Mouse (Mus musculus): ENCODE data around the gene Ankrd34a. TPM values are rescaled to one million over a fixed set of nuclear protein-coding genes. Genes with fewer than 3 reads are reported as not detected.
"Not testable (repeated sequence)": the region's sequence is repeated elsewhere in the genome, so short reads cannot be mapped to it uniquely, and the experiment has no call there.

The Ankrd34a gene
- polyA plus RNA-seq, 1 experiment = 3.7 TPM

- Histone ChIP-seq H3K36me3 (ENCODE audit: control insufficient read depth, insufficient read depth) (peaks cover 10% of the 10 kb centered on the region), H3K79me2 (ENCODE audit: control insufficient read depth, insufficient read depth) (peaks cover 55% of the 10 kb centered on the region), H3ac (ENCODE audit: control insufficient read depth, insufficient read length, low read depth) (no peak overlapping the region), H3K4me3 (ENCODE audit: insufficient read depth, poor library complexity, severe bottlenecking) (no peak overlapping the region), H3K27me3 (ENCODE audit: control insufficient read depth, insufficient read depth, insufficient read length) (no peaks in the 10 kb centered on the region), H3K79me3 (ENCODE audit: low read depth) (peaks cover 25% of the 10 kb centered on the region)
- TF ChIP-seq CTCF (IDR thresholded peaks at IDR 0.05; ENCODE audit: control insufficient read depth, insufficient read depth, insufficient read length) = no peak
These were observed 6.9 kb downstream of the Ankrd34a start for GRCm38 (mm10) chr3:96603311-96603710.

- not testable (repeated sequence) for H3K4me3 ChIP-seq (ENCODE audit: insufficient read depth, poor library complexity, severe bottlenecking); H3K36me3 ChIP-seq (ENCODE audit: control insufficient read depth, insufficient read depth); H3K27me3 ChIP-seq (ENCODE audit: control insufficient read depth, insufficient read depth, insufficient read length); H3ac ChIP-seq (ENCODE audit: control insufficient read depth, insufficient read length, low read depth)
- Histone ChIP-seq H3K79me2 (ENCODE audit: control insufficient read depth, insufficient read depth) (peaks cover 59% of the 10 kb centered on the region), H3K79me3 (ENCODE audit: low read depth) (peaks cover 25% of the 10 kb centered on the region)
These were observed 9.6 kb downstream of the Ankrd34a start for GRCm38 (mm10) chr3:96606007-96606406.

- Histone ChIP-seq H3K79me2 (ENCODE audit: control insufficient read depth, insufficient read depth) (peaks cover 54% of the 10 kb centered on the region), H3K79me3 (ENCODE audit: low read depth) (peaks cover 23% of the 10 kb centered on the region), H3ac (ENCODE audit: control insufficient read depth, insufficient read length, low read depth) (no peak overlapping the region), H3K36me3 (ENCODE audit: control insufficient read depth, insufficient read depth) (peaks cover 10% of the 10 kb centered on the region), H3K4me3 (ENCODE audit: insufficient read depth, poor library complexity, severe bottlenecking) (no peak overlapping the region), H3K27me3 (ENCODE audit: control insufficient read depth, insufficient read depth, insufficient read length) (no peaks in the 10 kb centered on the region)
- no peak for TF ChIP-seq MAX (IDR thresholded peaks at IDR 0.05)
- no peak for TF ChIP-seq MYOG (IDR thresholded peaks at IDR 0.05; ENCODE audit: control insufficient read depth, extremely low read depth, insufficient read length)
- TF ChIP-seq CTCF (IDR thresholded peaks at IDR 0.05; ENCODE audit: control insufficient read depth, insufficient read depth, insufficient read length) = no peak
- no peak for TF ChIP-seq USF1 (IDR thresholded peaks at IDR 0.05; ENCODE audit: low read depth)
- TF ChIP-seq CEBPB (IDR thresholded peaks at IDR 0.05; ENCODE audit: low read depth) = no peak
- no peak for TF ChIP-seq MYOD1 (IDR thresholded peaks at IDR 0.05; ENCODE audit: control insufficient read depth, insufficient read length, low read depth)
- TF ChIP-seq FOSL1 (IDR thresholded peaks at IDR 0.05; ENCODE audit: insufficient read depth, low read length, poor library complexity, severe bottlenecking) = no peak
These were observed 10.2 kb downstream of the Ankrd34a start for GRCm38 (mm10) chr3:96606618-96607017.

GRCm38 (mm10) chr3:96617941-96618340 lies 21.5 kb downstream of the Ankrd34a start:
- TF ChIP-seq CTCF (IDR thresholded peaks at IDR 0.05; ENCODE audit: control insufficient read depth, insufficient read depth, insufficient read length) (no peak), USF1 (IDR thresholded peaks at IDR 0.05; ENCODE audit: low read depth) (no peak), MAX (IDR thresholded peaks at IDR 0.05) (no peak), MYOD1 (IDR thresholded peaks at IDR 0.05; ENCODE audit: control insufficient read depth, insufficient read length, low read depth) (no peak), CEBPB (IDR thresholded peaks at IDR 0.05; ENCODE audit: low read depth) (no peak), FOSL1 (IDR thresholded peaks at IDR 0.05; ENCODE audit: insufficient read depth, low read length, poor library complexity, severe bottlenecking) (no peak), MYOG (IDR thresholded peaks at IDR 0.05; ENCODE audit: control insufficient read depth, extremely low read depth, insufficient read length) (no peak)
- no peaks in the 10 kb centered on the region for H3K27me3 ChIP-seq (ENCODE audit: control insufficient read depth, insufficient read depth, insufficient read length)
- no peak overlapping the region for H3ac ChIP-seq (ENCODE audit: control insufficient read depth, insufficient read length, low read depth)
- peaks cover 19% of the 10 kb centered on the region for H3K36me3 ChIP-seq (ENCODE audit: control insufficient read depth, insufficient read depth)
- H3K79me2 ChIP-seq (ENCODE audit: control insufficient read depth, insufficient read depth) = no peaks in the 10 kb centered on the region
- no peaks in the 10 kb centered on the region for H3K79me3 ChIP-seq (ENCODE audit: low read depth)
- no peak overlapping the region for H3K4me3 ChIP-seq (ENCODE audit: insufficient read depth, poor library complexity, severe bottlenecking)

GRCm38 (mm10) chr3:96623201-96623600 lies 26.8 kb downstream of the Ankrd34a start:
- H3K79me2 ChIP-seq (ENCODE audit: control insufficient read depth, insufficient read depth) = no peaks in the 10 kb centered on the region
- H3K36me3 ChIP-seq (ENCODE audit: control insufficient read depth, insufficient read depth) = peaks cover 26% of the 10 kb centered on the region
- TF ChIP-seq CTCF (IDR thresholded peaks at IDR 0.05; ENCODE audit: control insufficient read depth, insufficient read depth, insufficient read length) = no peak
- TF ChIP-seq MYOG (IDR thresholded peaks at IDR 0.05; ENCODE audit: control insufficient read depth, extremely low read depth, insufficient read length) = no peak
- no peak for TF ChIP-seq MAX (IDR thresholded peaks at IDR 0.05)
- TF ChIP-seq FOSL1 (IDR thresholded peaks at IDR 0.05; ENCODE audit: insufficient read depth, low read length, poor library complexity, severe bottlenecking) = no peak
- TF ChIP-seq CEBPB (IDR thresholded peaks at IDR 0.05; ENCODE audit: low read depth) = no peak
- no peak overlapping the region for H3ac ChIP-seq (ENCODE audit: control insufficient read depth, insufficient read length, low read depth)
- no peaks in the 10 kb centered on the region for H3K79me3 ChIP-seq (ENCODE audit: low read depth)
- H3K27me3 ChIP-seq (ENCODE audit: control insufficient read depth, insufficient read depth, insufficient read length) = no peaks in the 10 kb centered on the region
- H3K4me3 ChIP-seq (ENCODE audit: insufficient read depth, poor library complexity, severe bottlenecking) = no peak overlapping the region

- TF ChIP-seq MYOG (IDR thresholded peaks at IDR 0.05; ENCODE audit: control insufficient read depth, extremely low read depth, insufficient read length) (no peak), USF1 (IDR thresholded peaks at IDR 0.05; ENCODE audit: low read depth) (no peak), MAX (IDR thresholded peaks at IDR 0.05) (peak; percentile 73), CEBPB (IDR thresholded peaks at IDR 0.05; ENCODE audit: low read depth) (no peak), MYOD1 (IDR thresholded peaks at IDR 0.05; ENCODE audit: control insufficient read depth, insufficient read length, low read depth) (no peak)
- Histone ChIP-seq H3ac (ENCODE audit: control insufficient read depth, insufficient read length, low read depth) (peak within 1 kb of the TSS; percentile 85), H3K79me2 (ENCODE audit: control insufficient read depth, insufficient read depth) (peaks cover 50% of the 10 kb centered on the region), H3K36me3 (ENCODE audit: control insufficient read depth, insufficient read depth) (peaks cover 34% of the 10 kb centered on the region), H3K27me3 (ENCODE audit: control insufficient read depth, insufficient read depth, insufficient read length) (no peaks in the 10 kb centered on the region), H3K79me3 (ENCODE audit: low read depth) (peaks cover 29% of the 10 kb centered on the region), H3K4me3 (ENCODE audit: insufficient read depth, poor library complexity, severe bottlenecking) (peak within 1 kb of the TSS; percentile 78)
These were observed 33.5 kb downstream of the Ankrd34a start, which contains the start of gene Rbm8a for GRCm38 (mm10) chr3:96629729-96630600. TSS of gene Rbm8a (plus strand) at chr3:96629933.

Data from C2C12 (cell line).